Mouse (Mus musculus): ENCODE data around the gene Cuedc1. TPM values are rescaled to one million over a fixed set of nuclear protein-coding genes. Genes with fewer than 3 reads are reported as not detected.

Cuedc1 gene
- polyA plus RNA-seq (2012; rRNA removed) = 28.0 and 32.7 TPM in 2 replicates

GRCm38 (mm10) chr11:88098021-88098729 is at the start of gene Cuedc1:
Gene Cuedc1, plus strand, starts transcription at chr11:88098058.
- no peak for DNase-seq (ENCODE audit: extremely low spot score in 1 of 2, low spot score in 1 of 2)

- no peak for DNase-seq (ENCODE audit: extremely low spot score in 1 of 2, low spot score in 1 of 2)
Measured at GRCm38 (mm10) chr11:88048961-88049670, 48.7 kb upstream of the Cuedc1 start.

- no peak for DNase-seq (ENCODE audit: extremely low spot score in 1 of 2, low spot score in 1 of 2)
Measured at GRCm38 (mm10) chr11:88049732-88050131, 48.1 kb upstream of the Cuedc1 start.

- no peak for DNase-seq (ENCODE audit: extremely low spot score in 1 of 2, low spot score in 1 of 2)
Measured at GRCm38 (mm10) chr11:88052638-88053037, 45.2 kb upstream of the Cuedc1 start.

- DNase-seq (ENCODE audit: extremely low spot score in 1 of 2, low spot score in 1 of 2) = no peak
Measured at GRCm38 (mm10) chr11:88053821-88054220, 44.0 kb upstream of the Cuedc1 start.

GRCm38 (mm10) chr11:88054589-88054988 is 43.3 kb upstream of the Cuedc1 start:
- DNase-seq (ENCODE audit: extremely low spot score in 1 of 2, low spot score in 1 of 2) = peak in 1 of 2 experiments; percentile 74

GRCm38 (mm10) chr11:88055777-88056176 is 42.1 kb upstream of the Cuedc1 start:
- DNase-seq (ENCODE audit: extremely low spot score in 1 of 2, low spot score in 1 of 2) = no peak

- no peak for DNase-seq (ENCODE audit: extremely low spot score in 1 of 2, low spot score in 1 of 2)
Measured at GRCm38 (mm10) chr11:88057788-88058187, 40.1 kb upstream of the Cuedc1 start.

- DNase-seq (ENCODE audit: extremely low spot score in 1 of 2, low spot score in 1 of 2) = peak in 1 of 2 experiments; percentile 62
Measured at GRCm38 (mm10) chr11:88059141-88059540, 38.7 kb upstream of the Cuedc1 start.

- no peak for DNase-seq (ENCODE audit: extremely low spot score in 1 of 2, low spot score in 1 of 2)
Measured at GRCm38 (mm10) chr11:88061892-88062625, 35.8 kb upstream of the Cuedc1 start.

- DNase-seq (ENCODE audit: extremely low spot score in 1 of 2, low spot score in 1 of 2) = no peak
Measured at GRCm38 (mm10) chr11:88065732-88066131, 32.1 kb upstream of the Cuedc1 start.

- peak in 1 of 2 experiments; percentile 41 for DNase-seq (ENCODE audit: extremely low spot score in 1 of 2, low spot score in 1 of 2)
Measured at GRCm38 (mm10) chr11:88067191-88067585, 30.7 kb upstream of the Cuedc1 start.

- peak in 1 of 2 experiments; percentile 67 for DNase-seq (ENCODE audit: extremely low spot score in 1 of 2, low spot score in 1 of 2)
Measured at GRCm38 (mm10) chr11:88067586-88068410, 30.1 kb upstream of the Cuedc1 start, which contains the start of gene Vezf1. Gene Vezf1, plus strand, starts transcription at chr11:88068279.

GRCm38 (mm10) chr11:88068411-88069245 is 29.2 kb upstream of the Cuedc1 start:
- peak in 1 of 2 experiments; percentile 26 for DNase-seq (ENCODE audit: extremely low spot score in 1 of 2, low spot score in 1 of 2)

- DNase-seq (ENCODE audit: extremely low spot score in 1 of 2, low spot score in 1 of 2) = no peak
Measured at GRCm38 (mm10) chr11:88069246-88069570, 28.6 kb upstream of the Cuedc1 start.

GRCm38 (mm10) chr11:88070392-88070791 is 27.5 kb upstream of the Cuedc1 start:
- no peak for DNase-seq (ENCODE audit: extremely low spot score in 1 of 2, low spot score in 1 of 2)

- DNase-seq (ENCODE audit: extremely low spot score in 1 of 2, low spot score in 1 of 2) = no peak
Measured at GRCm38 (mm10) chr11:88071113-88071512, 26.7 kb upstream of the Cuedc1 start.

GRCm38 (mm10) chr11:88073343-88073875 is 24.4 kb upstream of the Cuedc1 start:
- DNase-seq (ENCODE audit: extremely low spot score in 1 of 2, low spot score in 1 of 2) = no peak

- DNase-seq (ENCODE audit: extremely low spot score in 1 of 2, low spot score in 1 of 2) = no peak
Measured at GRCm38 (mm10) chr11:88075701-88076100, 22.2 kb upstream of the Cuedc1 start.
